Mouse (Mus musculus) spleen, postnatal 36 days (tissue): ENCODE measurements around the gene Nptn.
"Not testable (repeated sequence)": the region's sequence is repeated elsewhere in the genome, so short reads cannot be mapped to it uniquely, and the experiment has no call there.

Experiments
- DNase-seq, 2 experiments: peaks; one replicate each; pipeline ENCODE4 v3.0.0; 2022; ENCODE audit warnings: low spot score in 2 of 2, mixed read lengths in 1 of 2

Gene Nptn

GRCm38 (mm10) chr9:58560211-58560610 lies 21.8 kb upstream of the Nptn start:
- DNase-seq, result no peak

- DNase-seq, result not testable (repeated sequence)
Observed at GRCm38 (mm10) chr9:58565945-58566344, 16.1 kb upstream of the Nptn start.

DNA sequence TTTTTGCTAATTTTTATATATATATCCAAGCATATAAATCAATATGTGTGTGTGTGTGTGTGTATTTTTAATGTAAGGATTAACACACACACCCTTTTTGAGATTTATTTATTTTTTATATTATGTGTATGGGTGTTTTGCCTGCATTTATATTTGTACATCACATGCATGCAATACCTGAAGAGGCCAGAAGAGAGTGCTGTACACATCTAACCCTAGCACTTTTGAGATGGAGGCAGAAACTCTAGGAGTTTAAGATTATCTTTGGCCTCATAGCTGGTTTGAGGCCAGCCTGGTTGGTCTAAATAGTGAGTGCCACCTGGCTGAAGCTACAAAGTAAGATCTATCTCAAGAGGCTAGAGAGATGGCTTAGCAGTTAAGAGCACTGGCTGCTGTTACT lies 14.4 kb upstream of the Nptn start:
- DNase-seq, result no peak

DNA sequence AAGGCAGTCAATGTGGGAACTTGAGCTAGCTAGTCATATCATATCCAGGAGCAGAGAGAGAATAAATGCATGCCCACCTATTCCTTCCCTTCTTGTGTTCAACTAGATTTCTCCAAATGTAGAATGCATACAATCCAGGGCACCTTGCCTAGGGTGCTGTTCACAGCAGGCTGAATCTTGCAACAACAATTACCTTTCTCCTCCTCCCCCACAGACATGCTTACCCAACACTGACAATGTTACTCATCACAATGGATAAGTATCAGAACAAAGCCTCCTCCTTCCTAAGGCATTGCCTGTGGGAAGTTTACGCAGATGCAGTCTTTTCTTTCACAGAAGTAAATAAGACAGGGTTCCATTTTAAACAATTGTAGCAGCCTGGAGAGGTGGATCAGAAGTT lies 11.0 kb upstream of the Nptn start:
- no peak for DNase-seq

DNA sequence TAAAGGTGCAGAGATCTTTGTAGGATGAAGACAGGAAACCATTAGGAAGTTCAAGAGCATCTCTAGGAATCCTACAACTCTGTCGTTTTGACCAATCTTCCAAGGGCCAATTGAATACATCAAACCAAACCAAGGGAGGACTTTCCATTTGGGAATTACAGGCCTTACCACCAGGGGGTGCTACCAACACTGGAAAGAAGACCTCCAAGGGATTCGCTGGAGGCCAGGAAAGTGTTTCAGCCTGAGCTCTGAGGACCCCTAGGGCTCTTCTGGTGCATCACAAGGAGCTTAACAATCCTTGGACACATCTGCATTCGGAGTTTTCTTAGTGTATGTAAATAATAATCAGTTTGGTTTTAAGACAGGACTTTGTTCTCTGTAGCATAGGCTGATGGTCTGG lies 3.4 kb upstream of the Nptn start:
- peak; percentile 46 to 73 for DNase-seq

GRCm38 (mm10) chr9:58580453-58581195 lies 1.4 kb upstream of the Nptn start:
- not testable (repeated sequence) for DNase-seq

DNA sequence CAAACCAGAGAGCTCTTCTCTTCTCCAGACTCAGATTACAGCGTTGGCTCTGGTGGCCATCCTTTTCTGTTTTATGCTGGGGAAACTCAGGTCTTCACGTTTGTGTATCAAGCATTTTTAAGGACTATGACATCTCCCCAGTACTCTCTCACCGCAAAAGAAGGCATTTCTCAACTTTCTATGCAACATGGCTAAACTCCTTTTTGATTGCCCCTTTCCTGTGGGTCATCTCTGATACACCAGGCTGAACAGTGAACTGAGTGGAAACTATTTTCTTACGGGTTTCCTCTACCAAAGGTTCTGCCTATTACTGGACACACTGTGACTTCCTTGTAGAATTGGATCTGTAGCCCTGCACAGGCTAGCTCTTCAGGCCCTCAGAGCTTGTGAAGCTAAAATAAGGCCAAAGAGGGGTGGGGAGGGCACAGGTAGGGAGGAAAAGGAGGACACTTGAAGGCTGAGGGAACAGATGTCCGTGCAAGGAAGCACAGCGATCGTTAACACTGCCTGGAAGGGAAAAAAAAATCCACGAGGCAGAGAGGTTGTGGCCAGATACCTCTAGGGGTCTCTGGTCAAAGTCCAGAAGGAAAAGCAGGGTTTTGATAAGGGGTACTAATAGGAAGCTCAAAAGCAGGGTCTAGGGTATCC lies 633 bp upstream of the Nptn start:
- DNase-seq, result no peak

DNA sequence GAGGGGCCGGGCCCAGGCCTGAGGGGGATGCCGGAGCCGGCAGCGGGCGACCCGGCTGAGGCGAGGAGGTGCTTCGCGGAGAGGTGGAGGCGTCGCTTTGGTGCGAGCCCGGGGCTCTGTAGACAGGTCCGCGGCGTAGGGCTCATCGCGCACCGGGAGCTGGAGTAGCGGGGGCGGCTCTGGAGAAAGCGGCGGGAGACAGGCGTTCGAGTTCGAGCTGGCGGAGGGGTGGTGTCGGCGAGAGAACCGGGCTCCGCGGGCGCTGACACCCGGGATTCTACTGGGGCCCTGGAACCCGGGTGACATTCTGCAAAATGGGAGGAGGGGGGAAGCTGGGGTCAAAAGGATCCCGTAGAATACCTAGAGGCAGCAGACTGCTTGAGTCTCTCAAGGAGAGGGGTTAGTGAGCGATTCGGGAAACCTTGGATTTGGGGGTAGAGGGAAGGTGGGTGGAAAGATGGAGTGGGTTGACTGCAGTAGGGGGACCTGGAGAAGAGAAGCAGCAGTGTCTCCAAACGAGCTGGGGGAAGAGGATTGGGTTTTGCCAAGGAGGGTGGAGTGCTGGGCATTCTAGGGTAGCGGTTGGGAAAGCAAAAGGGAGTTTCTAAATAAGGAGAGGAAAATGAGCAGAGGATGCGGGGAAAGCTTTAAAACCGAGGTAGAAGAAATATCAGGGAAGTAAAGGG lies 684 bp downstream of the Nptn start:
- DNase-seq, result peak in 1 of 2 experiments; percentile 1

DNA sequence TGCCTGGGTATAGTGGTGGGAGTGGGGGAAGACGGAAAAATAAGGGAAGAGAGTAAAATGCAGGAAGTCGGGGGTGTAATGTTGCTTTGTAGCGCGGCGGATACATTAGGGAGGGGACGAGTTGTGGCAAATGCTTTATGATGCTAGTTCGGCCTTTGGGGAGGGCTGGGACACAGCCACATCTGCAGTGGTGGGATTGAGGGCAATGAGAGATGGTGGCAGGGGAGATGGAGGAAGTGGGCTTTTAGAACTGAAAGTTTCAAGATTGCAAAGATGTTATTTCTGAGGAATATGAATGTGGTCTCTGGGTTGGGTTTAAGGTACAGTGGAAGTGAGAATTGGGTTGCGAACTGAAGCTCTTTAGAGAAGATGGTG lies 1.2 kb downstream of the Nptn start:
- DNase-seq, result peak; percentile 29 to 43

- DNase-seq, result no peak
Observed at GRCm38 (mm10) chr9:58584323-58584722, 2.3 kb downstream of the Nptn start.

- no peak for DNase-seq
Observed at GRCm38 (mm10) chr9:58588657-58589056, 6.6 kb downstream of the Nptn start.

GRCm38 (mm10) chr9:58595313-58595712 lies 13.3 kb downstream of the Nptn start:
- no peak for DNase-seq

DNA sequence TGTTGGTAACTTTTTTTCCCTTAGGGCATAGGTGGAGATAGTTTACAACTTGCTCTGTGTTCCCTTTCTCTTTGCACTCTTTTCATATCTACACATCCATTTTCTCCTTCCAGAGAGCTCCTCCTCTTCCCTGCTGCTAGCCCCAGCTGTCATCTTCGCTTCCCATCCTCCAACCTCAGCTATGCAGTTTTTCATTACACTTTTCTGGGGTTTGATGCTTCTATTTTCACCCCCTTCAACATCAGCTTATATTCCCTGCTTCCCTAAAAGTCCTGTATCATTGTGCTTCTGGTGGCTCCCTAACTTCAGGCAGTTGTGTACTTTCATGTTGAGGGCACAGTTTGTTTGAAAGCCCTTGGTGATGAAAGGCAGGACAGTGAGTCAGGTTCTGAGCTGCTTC lies 31.8 kb downstream of the Nptn start:
- DNase-seq, result no peak

DNA sequence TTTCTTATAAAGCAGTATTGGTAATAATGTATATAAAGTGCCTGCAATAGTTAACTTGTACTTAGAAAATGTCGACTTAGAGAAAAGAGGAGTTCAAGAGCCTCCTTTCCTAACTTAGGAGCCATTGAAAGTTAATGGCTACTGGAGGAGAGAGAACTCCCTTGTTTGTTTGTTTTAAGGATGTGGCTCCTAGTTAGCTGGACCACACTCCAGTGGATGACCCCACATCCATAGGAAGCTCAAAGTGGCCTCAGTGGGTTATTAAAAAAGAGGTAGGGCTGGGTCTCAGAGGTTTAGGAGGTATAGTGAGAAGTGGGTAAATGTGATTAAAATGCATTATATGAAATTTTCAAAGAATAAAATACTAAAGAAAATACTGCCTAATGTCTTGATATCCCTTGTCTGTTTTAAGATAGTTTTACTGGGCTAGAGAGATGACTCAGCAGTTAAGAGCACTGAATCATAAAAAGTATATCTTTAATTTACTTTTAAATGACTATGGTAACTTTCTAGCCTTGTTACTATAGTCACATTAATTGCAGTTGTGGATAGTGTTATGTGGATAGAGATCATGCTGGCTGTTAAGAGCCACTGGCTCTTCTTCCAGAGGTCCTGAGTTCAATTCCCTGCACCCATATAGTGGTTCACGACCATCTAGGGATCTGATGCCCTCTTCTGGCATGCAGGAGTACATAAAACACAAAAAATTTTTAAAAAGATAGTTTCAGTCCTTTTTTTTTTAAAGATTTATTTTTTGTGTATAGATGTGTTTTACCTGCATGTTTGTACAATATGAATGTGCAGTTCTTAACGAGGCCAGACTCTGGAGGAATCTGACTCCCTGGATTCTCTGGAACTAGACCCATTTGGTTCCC lies 33.3 kb downstream of the Nptn start:
- no peak for DNase-seq

DNA sequence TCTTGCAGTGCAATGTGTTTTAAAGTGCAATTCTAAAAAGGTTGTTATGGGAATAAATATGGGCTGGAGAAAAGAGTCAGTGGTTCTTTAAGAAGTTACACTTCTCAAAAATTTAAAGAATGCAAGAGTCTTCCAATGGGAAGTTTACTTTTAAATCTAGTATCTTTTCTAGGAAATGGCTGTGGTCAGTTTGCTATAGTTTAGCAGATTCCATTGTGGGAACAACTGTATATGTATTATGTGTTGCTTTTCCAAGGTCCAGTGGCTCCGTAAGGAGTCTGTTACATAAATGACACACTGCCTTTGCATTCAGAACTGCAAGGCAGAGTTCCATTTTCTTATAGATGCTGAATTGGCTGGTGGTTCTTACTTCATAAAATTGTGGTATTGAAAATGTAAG lies 41.0 kb downstream of the Nptn start:
- DNase-seq, result no peak

DNA sequence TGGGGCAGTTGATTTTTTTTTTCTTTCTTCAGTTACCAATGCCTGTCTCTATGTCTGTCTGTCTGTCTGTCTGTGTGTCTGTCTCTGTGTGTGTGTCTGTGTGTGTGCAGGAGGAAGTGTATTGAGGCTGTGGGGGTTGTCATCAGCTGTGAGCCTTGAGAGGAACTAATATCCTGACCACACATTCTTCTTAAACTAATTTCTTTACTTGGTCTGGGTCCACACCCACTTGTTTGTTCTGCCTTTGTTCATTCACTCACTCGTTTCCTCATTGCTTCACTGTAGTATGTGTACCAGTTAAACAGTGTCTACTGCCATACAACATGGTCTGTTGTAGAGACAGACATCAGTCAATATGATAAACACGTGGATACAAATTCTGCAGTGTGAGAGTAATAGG lies 45.2 kb downstream of the Nptn start:
- DNase-seq, result peak; percentile 10 to 16

DNA sequence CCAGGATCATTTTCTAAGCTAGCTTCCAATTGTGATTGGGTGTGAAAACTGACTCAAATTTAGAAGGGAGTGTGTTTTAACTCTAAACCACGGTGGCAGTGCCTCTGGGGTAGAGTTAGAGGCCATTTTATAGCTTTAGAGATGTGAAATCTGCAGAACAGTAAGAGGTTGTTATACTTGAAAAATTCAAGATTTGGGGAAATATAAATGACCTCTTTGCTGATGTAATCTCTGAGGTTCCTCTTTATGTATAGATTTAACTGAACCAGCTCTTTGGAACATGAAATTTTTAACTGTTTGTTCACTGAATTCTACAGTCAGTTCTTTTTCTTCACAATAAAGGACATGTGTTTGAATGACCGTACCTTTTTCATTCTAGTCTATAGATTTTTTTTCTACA lies 48.4 kb downstream of the Nptn start:
- no peak for DNase-seq

- DNase-seq, result no peak
Observed at GRCm38 (mm10) chr9:58648406-58649264, 66.6 kb downstream of the Nptn start.

DNA sequence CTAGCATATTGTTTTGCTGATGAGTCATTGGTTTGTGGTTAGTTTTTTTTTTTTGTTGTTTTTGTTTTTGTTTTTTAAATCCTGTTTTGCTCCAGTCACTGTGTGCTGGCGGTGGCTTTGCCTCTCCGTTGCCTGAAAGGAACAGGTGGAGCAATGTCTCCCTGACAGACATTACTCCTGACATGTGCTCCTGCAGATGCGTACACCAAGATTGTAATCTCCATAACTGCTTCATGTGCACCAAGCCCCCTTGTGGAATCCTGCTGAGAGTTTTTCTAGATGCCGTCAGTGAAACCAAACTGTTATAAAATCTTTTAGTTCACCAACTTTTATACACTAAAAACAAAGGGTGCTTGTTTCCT lies 67.2 kb downstream of the Nptn start:
- DNase-seq, result no peak

DNA sequence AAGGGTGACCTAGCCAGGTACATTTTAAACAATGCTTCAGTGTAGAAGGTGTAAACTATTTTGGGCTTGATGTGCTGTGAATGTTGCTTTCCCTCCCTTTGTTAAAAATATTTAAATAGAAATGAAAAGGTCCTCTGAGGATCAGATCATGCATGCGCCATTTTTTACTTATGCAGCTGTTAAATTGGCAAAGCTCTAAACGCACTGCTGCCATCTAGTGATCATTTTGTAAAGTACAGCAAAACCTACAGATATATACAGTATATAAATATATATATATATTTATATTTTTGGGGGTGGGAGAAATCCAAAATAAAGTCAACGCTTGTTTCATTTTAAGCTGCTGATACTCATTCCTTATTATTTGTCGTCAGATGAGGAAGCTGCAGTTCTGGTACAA lies 70.0 kb downstream of the Nptn start:
- peak; percentile 10 to 40 for DNase-seq

- DNase-seq, result no peak
Observed at GRCm38 (mm10) chr9:58654494-58654893, 72.5 kb downstream of the Nptn start.
